Mouse (Mus musculus) heart, embryonic 16.5 days (tissue): Measurements from ENCODE around the gene Mustn1. TPM values are rescaled to one million over a fixed set of nuclear protein-coding genes. Genes with fewer than 3 reads are reported as not detected.

Experiments used
- ATAC-seq: fragments of 200-750 bp; cut with Nextera tagmentation; replicated peaks from 2 replicates; pipeline ENCODE4 v1.8.0; 2017; ENCODE audit warnings: moderate number of reproducible peaks; ENCODE audit not compliant: insufficient read depth, low FRiP score; ENCODE audit errors: extremely low read depth
- H3K27ac ChIP-seq: fragments of 300-500 bp; sonication (generic); 2 replicates; pipeline ENCODE4 v1.5.1; 2014; ENCODE audit warnings: mild to moderate bottlenecking, low read length, control low read depth, moderate library complexity
- H3K27me3 ChIP-seq: fragments of 300-500 bp; sonication (generic); 2 replicates; pipeline ENCODE4 v1.6.1; 2014; ENCODE audit warnings: low read length, mixed read lengths; ENCODE audit not compliant: control insufficient read depth, insufficient read depth
- H3K36me3 ChIP-seq: fragments of 300-500 bp; sonication (generic); 2 replicates; pipeline ENCODE4 v1.6.1; 2014; ENCODE audit not compliant: control insufficient read depth, insufficient read depth
- H3K4me1 ChIP-seq: fragments of 300-500 bp; sonication (generic); 2 replicates; pipeline ENCODE4 v1.6.1; 2014; ENCODE audit warnings: low read length, mixed read lengths; ENCODE audit not compliant: control insufficient read depth, insufficient read depth
- H3K4me2 ChIP-seq: fragments of 300-500 bp; sonication (generic); 2 replicates; pipeline ENCODE4 v1.6.1; 2014; ENCODE audit warnings: low read depth, mild to moderate bottlenecking, control low read depth, low read length
- H3K4me3 ChIP-seq: fragments of 300-500 bp; sonication (generic); 2 replicates; pipeline ENCODE4 v1.5.1; 2014; ENCODE audit warnings: mild to moderate bottlenecking, control low read depth, low read length
- H3K9ac ChIP-seq: fragments of 300-500 bp; sonication (generic); 2 replicates; pipeline ENCODE4 v1.6.1; 2014; ENCODE audit warnings: low read length, control low read depth
- H3K9me3 ChIP-seq: fragments of 300-500 bp; sonication (generic); replicated peaks from 2 replicates; pipeline ENCODE4 v1.6.1; 2016; ENCODE audit warnings: low read length; ENCODE audit not compliant: control insufficient read depth
- WGBS: fragments of 180-500 bp; shearing (Covaris S2); extraction: QIAGEN DNeasy Blood & Tissue Kit; methylation state at CpG from one replicate; pipeline ENCODE4 v1.1.7; 2014; 5-methylcytosine and 5-hydroxymethylcytosine counted together
- polyA plus RNA-seq: library from polyadenylated mRNA; unstranded; fragments of >200 nt; fragmentation: Nextera tagmentation; extraction: Ambion mirVana; gene quantifications from 2 replicates; pipeline ENCODE4 v1.2.1, GENCODE M21; 2015

The Mustn1 gene
- polyA plus RNA-seq, 1 experiment from 2014 or later, result 4.6 TPM

DNA sequence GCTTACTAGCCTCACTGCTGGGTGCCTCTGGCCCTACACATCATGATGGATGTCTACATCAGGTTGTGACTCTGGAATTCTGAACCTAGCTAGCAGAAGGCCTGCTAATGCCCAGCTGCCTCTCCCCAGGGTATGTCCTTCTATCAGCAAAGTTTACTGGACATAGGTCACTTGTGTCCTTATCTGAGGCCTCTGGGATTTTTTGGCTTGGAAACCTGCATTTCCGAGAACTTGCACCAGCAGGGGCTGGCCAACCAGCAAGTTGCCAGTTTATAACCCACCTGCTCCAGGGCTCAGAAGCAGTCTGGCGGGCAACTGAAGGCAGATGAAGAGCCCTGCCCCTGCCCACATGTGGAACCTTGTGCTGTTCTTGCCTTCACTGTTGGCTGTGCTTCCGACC is 7.2 kb downstream of the Mustn1 start, which contains the start of gene Itih4:
TSS of gene Itih4 (plus strand) at position 273 of the 400 bp plus-strand sequence.
- peaks cover 6% of the 10 kb centered on the region; the same call in 1 of the 2 replicates for H3K4me1 ChIP-seq
- no peak within 1 kb of the TSS for H3K4me2 ChIP-seq
- 77% methylated on average over 3 of the region's 3 CpGs for WGBS
- no peaks in the 10 kb centered on the region for H3K9me3 ChIP-seq
- H3K27ac ChIP-seq, result no peak within 1 kb of the TSS
- no peaks in the 10 kb centered on the region; the same call in 1 of the 2 replicates for H3K27me3 ChIP-seq
- H3K9ac ChIP-seq, result no peak within 1 kb of the TSS
- ATAC-seq, result no peak
- no peaks in the 10 kb centered on the region for H3K36me3 ChIP-seq
- H3K4me3 ChIP-seq, result no peak within 1 kb of the TSS

DNA sequence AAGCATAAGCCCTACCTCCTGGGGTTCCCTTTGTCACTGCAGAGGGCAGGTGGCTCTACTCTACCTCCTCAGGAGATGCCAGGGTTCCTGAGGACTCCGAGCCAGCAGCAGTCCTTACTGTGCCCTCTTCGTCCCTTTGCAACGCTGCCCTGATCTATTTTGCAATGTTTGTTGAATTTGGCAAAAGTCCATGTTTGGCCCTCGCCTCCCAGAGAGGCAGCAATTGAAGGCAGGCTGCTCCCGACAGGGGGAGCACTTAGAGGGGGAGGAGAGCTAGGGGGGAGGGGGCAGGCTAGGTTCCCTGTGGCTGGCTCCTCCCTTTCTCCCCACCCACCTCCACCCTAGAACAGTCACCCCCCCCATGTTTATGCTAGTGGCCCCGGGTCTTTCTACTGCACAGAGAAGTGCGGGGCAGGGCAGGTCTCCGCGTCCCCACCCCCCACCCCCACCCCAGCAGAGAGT is 9.3 kb downstream of the Mustn1 start:
- Histone ChIP-seq H3K36me3 (no peaks in the 10 kb centered on the region), H3K4me2 (peak overlapping the region; percentile 36; the same call in 1 of the 2 replicates), H3K4me1 (peaks cover 6% of the 10 kb centered on the region; the same call in 1 of the 2 replicates), H3K9me3 (no peaks in the 10 kb centered on the region), H3K27me3 (no peaks in the 10 kb centered on the region; the same call in 1 of the 2 replicates), H3K4me3 (no peak overlapping the region), H3K9ac (no peak overlapping the region), H3K27ac (no peak overlapping the region)
- WGBS, result 9% methylated on average over 9 of the region's 9 CpGs
- ATAC-seq, result peak; percentile 43; the same call in 1 of the 2 replicates

DNA sequence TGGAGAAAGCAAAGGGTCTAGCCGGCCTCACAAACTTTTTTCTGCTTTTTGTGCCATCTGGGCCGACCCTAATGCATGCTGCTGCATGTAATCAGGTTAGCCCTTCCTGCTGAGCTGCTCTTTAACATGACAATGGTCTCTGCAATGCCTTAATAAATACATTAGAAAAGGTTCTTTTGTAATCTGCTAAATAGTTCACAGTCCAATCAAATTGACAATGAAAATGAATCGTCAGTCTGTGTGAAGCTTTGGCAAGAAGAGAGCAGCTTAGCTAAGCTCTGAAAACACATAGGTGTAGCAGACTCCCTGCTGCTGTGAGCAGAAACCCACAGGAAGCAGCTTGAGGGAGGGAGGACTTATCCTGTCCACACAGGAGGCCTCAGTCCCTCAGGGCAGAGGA is 21.0 kb downstream of the Mustn1 start:
- no peak overlapping the region for H3K9ac ChIP-seq
- no peaks in the 10 kb centered on the region for H3K36me3 ChIP-seq
- ATAC-seq, result no peak
- H3K4me3 ChIP-seq, result no peak overlapping the region
- no peaks in the 10 kb centered on the region for H3K9me3 ChIP-seq
- no peak overlapping the region for H3K4me2 ChIP-seq
- 57% methylated on average over 3 of the region's 3 CpGs for WGBS
- no peak overlapping the region for H3K27ac ChIP-seq
- H3K27me3 ChIP-seq, result no peaks in the 10 kb centered on the region
- H3K4me1 ChIP-seq, result no peaks in the 10 kb centered on the region

DNA sequence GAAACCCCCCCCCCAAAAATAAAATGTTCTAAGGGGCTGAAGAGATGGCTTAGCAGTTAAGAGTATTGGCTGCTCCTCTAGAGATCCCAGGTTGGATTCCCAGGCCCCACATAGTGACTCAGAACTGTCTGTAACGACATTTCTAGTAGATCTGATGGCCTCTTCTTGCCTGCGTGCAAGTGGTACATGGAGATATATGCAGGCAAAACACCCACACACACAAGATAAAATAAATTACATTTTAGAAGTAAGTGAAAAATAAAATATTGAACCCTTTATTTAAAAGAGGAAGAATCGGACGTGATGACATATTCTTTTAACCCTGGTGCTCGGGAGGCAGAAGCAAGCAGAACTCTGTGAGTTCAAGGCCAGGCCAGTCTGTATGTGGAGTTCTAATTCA is 23.6 kb downstream of the Mustn1 start:
- H3K9ac ChIP-seq, result no peak overlapping the region
- no peak overlapping the region for H3K4me2 ChIP-seq
- no peak overlapping the region for H3K27ac ChIP-seq
- ATAC-seq, result no peak
- H3K9me3 ChIP-seq, result no peaks in the 10 kb centered on the region
- WGBS, result 82% methylated on average over 5 of the region's 5 CpGs
- no peaks in the 10 kb centered on the region for H3K36me3 ChIP-seq
- no peaks in the 10 kb centered on the region for H3K27me3 ChIP-seq
- H3K4me1 ChIP-seq, result no peaks in the 10 kb centered on the region
- H3K4me3 ChIP-seq, result no peak overlapping the region

DNA sequence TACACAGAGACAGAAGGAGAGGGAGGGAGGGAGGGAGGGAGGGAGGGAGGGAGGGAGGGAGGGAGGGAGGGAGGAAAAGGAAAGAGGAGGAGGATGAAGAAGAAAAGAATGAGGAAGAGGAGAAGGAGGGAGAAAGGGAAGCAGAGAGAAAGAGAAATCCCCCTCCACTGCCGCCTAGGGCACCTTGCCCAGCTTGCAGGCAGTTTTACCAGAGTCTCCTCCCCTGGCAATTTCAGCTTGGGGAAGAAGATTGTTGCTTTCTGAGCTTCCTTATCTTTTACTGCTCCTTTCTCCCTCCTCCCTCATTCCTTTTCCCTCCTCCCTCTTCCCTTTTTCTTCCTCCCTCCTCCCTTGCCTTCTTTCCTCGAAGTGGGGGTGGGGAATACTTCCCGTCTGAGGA is 24.0 kb downstream of the Mustn1 start:
- no peaks in the 10 kb centered on the region for H3K36me3 ChIP-seq

DNA sequence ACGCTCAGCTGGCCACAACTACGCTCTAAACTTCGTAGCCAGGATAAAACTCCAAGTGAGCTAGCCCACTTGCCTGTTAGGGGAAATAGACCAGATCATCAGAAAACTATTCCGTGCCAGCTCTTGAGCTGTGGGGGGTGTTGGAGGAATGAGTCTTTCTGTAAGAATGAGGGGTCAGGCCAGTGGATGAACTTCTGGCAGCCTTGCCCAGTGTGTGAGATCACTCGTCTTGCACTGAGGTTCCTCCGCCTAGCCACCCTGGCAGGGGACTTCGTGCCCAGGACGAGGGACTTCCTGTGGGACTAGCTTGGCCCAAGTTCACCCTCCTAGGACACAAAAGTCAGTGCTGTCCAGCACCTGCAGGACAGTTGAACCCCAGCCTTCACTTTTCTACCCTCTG is 25.3 kb downstream of the Mustn1 start:
- 63% methylated on average over 8 of the region's 8 CpGs for WGBS
- no peaks in the 10 kb centered on the region for H3K27me3 ChIP-seq
- H3K4me2 ChIP-seq, result no peak overlapping the region
- no peak overlapping the region for H3K27ac ChIP-seq
- no peak overlapping the region for H3K4me3 ChIP-seq
- no peaks in the 10 kb centered on the region for H3K36me3 ChIP-seq
- no peak for ATAC-seq
- no peaks in the 10 kb centered on the region for H3K4me1 ChIP-seq
- H3K9me3 ChIP-seq, result no peaks in the 10 kb centered on the region
- H3K9ac ChIP-seq, result no peak overlapping the region

More for the DNA sequence above, 24.0 kb downstream of the Mustn1 start:
- no peak overlapping the region for H3K27ac ChIP-seq
- H3K4me2 ChIP-seq, result no peak overlapping the region
- 60% methylated on average over 3 of the region's 3 CpGs for WGBS
- H3K9me3 ChIP-seq, result no peaks in the 10 kb centered on the region
- no peak overlapping the region for H3K9ac ChIP-seq
- ATAC-seq, result no peak
- H3K4me1 ChIP-seq, result no peaks in the 10 kb centered on the region
- no peak overlapping the region for H3K4me3 ChIP-seq
- no peaks in the 10 kb centered on the region for H3K27me3 ChIP-seq

DNA sequence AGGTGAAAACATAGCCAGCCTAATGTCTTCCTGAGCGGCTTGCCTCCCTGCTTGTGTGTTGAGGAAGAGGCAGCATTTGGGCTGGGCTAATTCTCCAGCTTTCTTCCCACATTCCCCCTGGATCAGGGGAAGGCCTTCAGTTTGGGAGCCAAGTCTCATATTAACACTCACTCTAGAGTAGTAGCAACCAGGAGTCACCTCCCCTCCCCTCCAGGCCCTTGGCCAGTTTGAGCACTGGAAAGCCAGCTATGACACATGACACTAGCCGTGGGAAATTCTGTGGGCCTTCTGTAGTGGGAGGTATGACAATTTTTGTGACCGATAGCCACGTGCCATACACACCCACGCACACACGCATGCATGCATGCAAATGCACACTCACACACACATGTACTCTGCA is 27.0 kb downstream of the Mustn1 start:
- H3K4me1 ChIP-seq, result no peaks in the 10 kb centered on the region
- 79% methylated on average over 6 of the region's 6 CpGs for WGBS
- no peaks in the 10 kb centered on the region for H3K9me3 ChIP-seq
- H3K4me3 ChIP-seq, result no peak overlapping the region
- no peak overlapping the region for H3K27ac ChIP-seq
- no peaks in the 10 kb centered on the region for H3K27me3 ChIP-seq
- no peak overlapping the region for H3K4me2 ChIP-seq
- H3K9ac ChIP-seq, result no peak overlapping the region
- no peak for ATAC-seq
- H3K36me3 ChIP-seq, result no peaks in the 10 kb centered on the region

DNA sequence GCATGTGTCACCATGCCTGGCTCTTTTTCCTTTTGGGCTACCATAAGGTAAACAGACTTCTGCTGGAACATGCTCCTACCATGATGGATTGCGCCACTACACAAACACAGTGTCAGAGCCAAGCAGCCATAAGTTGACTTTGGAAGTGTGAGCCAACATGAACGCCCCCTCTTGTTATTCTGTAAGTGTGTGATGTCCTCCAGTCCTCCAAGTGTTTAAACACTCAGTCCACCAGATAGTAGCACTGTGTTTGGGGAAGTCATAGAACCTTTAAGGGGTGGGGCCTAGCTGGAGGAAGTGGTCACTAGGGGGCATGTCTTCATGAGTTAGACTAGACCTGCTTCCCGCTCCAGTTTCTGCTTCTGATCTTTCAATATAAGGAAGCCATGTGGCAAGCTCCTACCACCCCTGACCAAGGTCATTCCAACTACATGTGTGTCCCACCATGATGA is 28.8 kb downstream of the Mustn1 start:
- no peak overlapping the region for H3K4me2 ChIP-seq
- H3K4me3 ChIP-seq, result no peak overlapping the region
- H3K36me3 ChIP-seq, result no peaks in the 10 kb centered on the region
- WGBS, result 67% methylated on average over 3 of the region's 3 CpGs
- no peaks in the 10 kb centered on the region for H3K27me3 ChIP-seq
- no peak overlapping the region for H3K9ac ChIP-seq
- H3K9me3 ChIP-seq, result no peaks in the 10 kb centered on the region
- H3K4me1 ChIP-seq, result no peaks in the 10 kb centered on the region
- H3K27ac ChIP-seq, result no peak overlapping the region
- no peak for ATAC-seq

DNA sequence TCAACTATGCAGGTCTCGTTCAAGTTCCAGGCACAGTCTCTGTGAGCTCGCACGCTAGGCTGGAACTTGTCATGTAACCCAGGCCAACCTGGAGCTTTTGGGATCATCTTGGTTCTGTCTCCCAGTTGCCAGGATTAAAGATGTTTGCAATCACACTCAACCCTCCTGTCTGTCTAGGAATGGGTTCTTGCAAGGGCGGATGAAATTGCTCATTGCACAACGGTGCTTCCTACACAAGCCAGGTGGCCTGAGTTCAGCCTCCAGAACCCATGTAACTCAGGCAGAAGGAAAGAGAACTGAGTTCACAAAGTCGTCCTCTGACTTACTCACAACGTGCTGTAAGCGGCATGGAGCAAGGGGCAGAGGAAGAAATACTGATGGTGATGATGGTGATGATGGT is 32.1 kb downstream of the Mustn1 start:
- Histone ChIP-seq H3K4me3 (no peak overlapping the region), H3K9me3 (no peaks in the 10 kb centered on the region), H3K9ac (no peak overlapping the region), H3K4me1 (no peaks in the 10 kb centered on the region), H3K27ac (no peak overlapping the region), H3K27me3 (no peaks in the 10 kb centered on the region), H3K4me2 (no peak overlapping the region), H3K36me3 (no peaks in the 10 kb centered on the region)
- no peak for ATAC-seq
- WGBS, result 84% methylated on average over 8 of the region's 8 CpGs
